Mouse (Mus musculus): ENCODE results near the gene Gins2.

DNA sequence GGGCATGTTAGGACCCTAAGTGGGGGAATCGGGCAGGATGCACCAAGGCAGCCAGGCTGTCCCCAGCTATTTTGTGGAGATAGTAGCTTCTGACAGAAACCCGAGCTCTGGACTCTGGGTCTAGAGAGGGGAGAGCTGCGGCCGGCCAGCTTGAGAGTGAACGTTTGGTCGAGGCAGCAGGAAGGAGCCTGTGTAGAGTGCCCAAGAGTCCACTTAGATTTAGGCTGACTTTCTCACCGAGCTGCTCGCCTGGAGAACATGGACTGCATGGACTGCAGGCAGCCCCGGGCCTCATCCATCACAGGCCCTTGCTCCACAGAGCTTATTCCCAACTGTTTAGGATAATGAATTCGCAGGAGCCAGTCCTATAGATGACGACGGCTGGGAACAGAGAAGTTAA is 38.7 kb downstream of the Gins2 start:
- TF ChIP-seq TAL1 (conservative IDR thresholded peaks at IDR 0.05; ENCODE audit: low read depth, low read length) = no peak
- no peak for TF ChIP-seq CTCF (IDR thresholded peaks at IDR 0.05; ENCODE audit: low read depth, low read length)
